Mouse (Mus musculus) common myeloid progenitor, adult 5-6 weeks (primary cell): ENCODE measurements around the gene Pcare. TPM values are rescaled to one million over a fixed set of nuclear protein-coding genes. Genes with fewer than 3 reads are reported as not detected.
"Not testable (repeated sequence)": the region's sequence is repeated elsewhere in the genome, so short reads cannot be mapped to it uniquely, and the experiment has no call there.

Experiments
- ATAC-seq: replicated peaks from 2 replicates; pipeline ENCODE4 v1.8.0; 2016; ENCODE audit warnings: low read depth, mild to moderate bottlenecking, moderate TSS enrichment, inconsistent platforms; ENCODE audit not compliant: poor library complexity, severe bottlenecking
- total RNA-seq: library from RNA; stranded (forward); fragments of 200-1000, 187-1606 nt; gene quantifications from 2 replicates; pipeline ENCODE4 v1.2.3, GENCODE M21; 2017

The Pcare gene
- not detected in 2 replicates for total RNA-seq

- no peak for ATAC-seq
These were observed at the start of gene Pcare for GRCm38 (mm10) chr17:71752831-71753230. TSS of gene Pcare (minus strand) at chr17:71752894.

DNA sequence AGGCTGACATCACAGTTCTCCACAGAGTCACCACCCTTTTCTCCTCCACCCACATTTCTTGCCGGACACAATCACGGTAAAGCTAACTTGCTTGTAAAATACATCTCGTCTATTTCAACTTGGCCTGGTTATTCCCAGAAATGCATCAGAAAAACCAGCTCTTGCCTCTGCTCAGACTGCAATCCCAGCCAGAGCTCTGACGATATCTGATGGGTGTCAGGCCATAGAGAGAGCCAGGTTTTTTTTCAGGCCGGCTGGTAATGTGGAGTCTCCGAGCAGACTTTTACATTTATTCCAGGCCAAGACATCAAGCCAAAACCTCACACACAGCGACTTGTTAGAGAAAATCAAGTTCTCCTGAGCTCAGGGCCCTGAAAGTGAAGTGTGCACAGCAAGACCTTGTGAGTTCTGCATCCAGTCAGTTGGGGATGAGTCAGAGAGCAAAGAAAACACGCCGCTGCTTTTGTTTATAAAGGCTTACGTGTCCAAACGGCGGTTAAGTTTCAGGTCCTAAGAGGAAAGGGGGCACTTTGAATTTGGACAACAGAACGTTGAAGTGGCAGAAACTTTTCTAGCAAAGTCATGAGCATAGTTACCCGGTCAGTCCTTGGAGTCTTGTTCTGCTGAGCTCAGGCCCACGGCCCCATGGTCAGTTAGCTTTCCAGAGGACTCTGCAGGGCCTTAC, 43.0 kb upstream of the Pcare start:
- no peak for ATAC-seq

GRCm38 (mm10) chr17:71791622-71792021, 38.9 kb upstream of the Pcare start:
- ATAC-seq = no peak

- ATAC-seq = no peak
These were observed 38.4 kb upstream of the Pcare start for GRCm38 (mm10) chr17:71791109-71791508.

DNA sequence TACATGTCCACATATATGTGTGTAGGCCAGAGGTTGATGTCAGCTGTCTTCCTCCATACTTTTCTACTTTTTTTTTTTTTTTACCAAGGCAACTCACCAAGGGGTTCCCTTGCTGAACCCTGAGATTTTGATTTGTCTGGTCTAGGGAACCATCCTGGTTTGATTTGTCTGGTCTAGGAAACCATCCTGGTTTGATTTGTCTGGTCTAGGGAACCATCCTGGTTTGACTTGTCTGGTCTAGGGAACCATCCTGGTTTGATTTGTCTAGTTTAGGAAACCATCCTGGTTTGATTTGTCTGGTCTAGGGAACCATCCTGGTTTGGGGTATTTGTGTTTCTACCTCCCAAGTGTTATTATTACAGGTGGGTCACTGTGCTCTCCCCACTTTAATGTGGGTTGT, 33.8 kb upstream of the Pcare start:
- no peak for ATAC-seq

DNA sequence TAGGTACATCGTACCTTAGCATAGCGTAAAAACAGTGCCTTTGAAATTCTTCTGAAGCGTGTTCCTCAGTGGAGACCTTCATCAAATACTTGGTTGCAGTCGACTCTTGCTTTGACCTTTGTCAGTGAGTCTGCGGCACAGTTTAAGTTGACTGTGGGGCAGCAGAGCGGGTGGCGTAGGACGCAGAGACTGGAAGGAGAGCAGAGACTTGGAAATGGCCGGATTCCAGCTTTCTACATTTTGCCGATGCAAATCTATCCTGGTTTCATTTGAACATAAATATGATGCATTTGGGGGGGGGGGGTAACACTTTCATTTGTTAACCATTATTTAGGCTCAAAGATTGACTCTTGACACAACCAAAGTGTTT, 30.7 kb upstream of the Pcare start:
- ATAC-seq = no peak

DNA sequence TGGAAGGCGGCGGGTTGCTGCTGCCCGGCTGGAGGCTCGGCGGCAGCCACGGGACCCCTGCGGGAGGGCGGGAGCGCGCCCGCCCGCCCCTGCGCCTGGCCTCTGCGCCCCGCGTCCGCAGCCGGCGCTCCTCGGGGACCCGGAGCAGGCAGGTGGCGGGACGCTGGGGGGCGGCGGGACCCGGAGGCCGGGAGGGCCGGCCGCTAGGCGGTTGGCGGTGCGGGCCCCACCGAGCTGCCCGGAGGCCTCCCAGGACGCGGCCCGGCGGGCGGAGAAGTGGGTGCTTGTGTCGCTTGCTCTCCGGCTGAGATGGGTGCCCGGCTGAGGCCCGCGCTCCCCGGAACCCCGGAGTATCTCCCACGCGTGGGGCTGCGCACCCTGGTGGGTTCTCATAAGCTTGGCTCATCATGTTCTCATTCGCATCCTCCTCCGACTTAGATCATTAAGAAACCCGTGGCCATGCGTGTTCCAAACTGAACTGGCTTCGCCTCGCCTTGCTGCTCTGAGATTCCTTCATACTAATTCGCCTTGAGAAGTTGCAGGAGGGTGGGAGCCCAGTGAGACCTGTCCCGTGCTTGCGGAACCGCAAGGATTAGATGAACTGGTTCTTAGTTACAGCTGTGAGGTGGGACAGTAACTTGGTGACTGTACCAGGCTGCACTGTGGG, 30.1 kb upstream of the Pcare start:
- ATAC-seq = no peak

DNA sequence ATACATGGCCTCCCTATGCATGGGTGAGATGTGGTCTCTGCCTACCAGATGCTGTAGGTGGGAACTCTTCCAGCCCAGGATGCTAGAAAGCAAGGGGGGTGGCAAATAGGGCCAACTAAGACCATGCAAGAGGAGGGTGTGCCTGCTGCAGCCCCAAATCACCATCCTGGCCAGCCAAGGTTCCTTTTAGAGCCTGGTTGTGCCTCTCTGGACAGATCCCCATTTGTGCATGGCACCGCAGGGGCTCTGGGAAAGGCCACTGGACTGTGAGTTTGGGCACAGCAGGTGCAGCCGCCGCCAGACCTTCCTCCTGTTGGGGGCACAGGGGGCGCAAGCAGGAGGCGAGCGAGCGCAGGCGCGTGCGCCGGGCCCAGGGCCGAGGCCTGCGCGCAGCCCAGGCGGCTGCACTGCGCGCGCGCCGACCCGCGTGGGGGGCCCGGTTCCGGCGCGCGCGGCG, 29.6 kb upstream of the Pcare start:
- ATAC-seq = no peak

DNA sequence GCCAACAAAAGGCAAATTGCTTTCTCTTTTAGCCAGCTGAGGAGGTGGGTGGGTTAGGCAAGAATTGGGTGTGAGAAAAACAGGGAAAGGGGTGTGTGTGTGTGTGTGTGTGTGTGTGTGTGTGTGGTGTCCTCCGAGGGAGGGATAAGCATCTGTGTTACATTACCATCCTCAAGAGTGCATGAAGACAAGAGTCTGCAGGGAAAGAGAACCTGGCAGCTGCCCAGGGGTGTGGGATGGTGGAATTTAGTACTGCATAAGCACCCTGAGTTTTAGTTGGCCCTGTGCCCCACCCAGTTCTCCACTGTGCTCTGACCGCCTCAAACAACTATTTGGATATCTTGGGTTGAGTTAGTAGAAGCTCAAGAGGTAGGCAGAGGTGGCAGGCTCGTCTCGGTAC, 28.3 kb upstream of the Pcare start:
- no peak for ATAC-seq

- ATAC-seq = no peak
These were observed 27.8 kb upstream of the Pcare start for GRCm38 (mm10) chr17:71780490-71780889.

DNA sequence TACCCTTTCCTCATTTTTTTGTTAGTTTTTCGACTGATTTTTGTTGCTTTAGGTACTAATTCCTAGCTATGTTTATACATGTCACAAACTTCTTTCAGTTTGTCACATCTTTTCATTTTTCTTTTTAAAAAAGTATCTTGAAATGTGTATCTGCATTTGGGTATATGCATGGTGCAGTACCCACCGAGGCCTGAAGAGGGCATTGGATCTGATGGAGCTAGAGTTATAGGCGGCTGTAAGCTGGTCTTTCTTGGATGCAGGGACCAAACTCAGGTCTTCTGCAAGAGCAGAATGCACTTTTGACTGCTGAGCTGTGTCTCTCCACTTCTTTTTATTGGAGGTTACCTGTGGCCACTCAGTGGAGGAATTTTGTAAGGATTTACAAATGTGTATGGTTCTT, 26.0 kb upstream of the Pcare start:
- no peak for ATAC-seq

GRCm38 (mm10) chr17:71775279-71775678, 22.6 kb upstream of the Pcare start:
- ATAC-seq = no peak

DNA sequence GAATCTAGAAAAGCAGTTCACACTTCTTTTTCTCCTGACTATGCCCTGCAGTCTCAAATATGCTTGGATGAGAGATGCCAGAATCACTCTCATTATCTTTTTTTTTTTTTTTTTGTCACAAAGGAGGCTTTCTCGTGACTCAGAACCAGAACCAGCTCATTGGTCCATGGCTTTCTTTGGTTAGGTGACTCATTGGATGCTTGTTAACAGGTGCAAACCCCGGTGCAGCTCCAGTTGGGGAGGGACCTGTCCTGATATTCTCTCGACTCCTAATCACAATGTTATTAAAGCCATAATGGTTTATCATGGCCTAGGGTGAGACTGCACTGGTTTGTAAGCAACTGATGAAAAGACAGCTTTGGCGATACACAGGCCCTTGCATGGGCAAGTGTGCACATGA, 21.5 kb upstream of the Pcare start:
- ATAC-seq = no peak

DNA sequence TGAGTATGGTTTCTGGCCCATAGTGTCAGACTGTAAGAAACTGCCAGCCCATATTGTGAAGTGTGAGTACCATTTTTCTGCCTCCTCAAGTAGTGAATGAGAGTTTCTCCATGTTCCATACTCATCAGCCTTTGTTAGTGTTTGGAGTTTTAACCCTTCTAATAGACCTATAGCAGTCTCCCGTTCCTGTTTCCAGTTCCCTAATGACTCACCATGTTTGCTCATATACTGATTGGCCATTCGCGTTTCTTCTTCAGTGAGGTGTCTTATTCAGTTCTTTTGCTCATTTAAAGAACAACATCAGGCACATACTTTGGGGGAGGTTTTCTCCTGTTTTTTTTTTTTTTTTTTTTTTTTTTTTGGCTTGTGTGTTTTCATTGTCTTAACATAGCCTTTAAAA, 18.0 kb upstream of the Pcare start:
- no peak for ATAC-seq

- ATAC-seq = no peak
These were observed 16.9 kb upstream of the Pcare start for GRCm38 (mm10) chr17:71769564-71769963.

DNA sequence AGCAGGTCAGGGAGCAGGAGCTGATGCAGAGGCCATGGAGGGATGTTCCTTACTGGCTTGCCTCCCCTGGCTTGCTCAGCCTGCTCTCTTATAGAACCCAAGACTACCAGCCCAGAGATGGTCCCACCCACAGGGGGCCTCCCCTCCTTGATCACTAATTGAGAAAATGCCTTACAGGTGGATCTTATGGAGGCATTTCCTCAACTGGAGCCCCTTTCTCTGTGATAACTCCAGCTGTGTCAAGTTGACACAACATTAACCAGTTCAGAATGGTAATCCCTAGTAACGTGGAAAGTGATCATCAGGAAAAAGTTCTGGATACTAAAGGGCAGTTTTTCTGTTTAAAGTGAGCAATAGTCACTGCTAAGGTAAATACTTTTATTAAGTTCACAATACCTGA, 15.5 kb upstream of the Pcare start, which contains the start of gene Clip4:
Clip4 (plus strand) TSS at position 301 of the 400 bp plus-strand sequence.
- not testable (repeated sequence) for ATAC-seq

GRCm38 (mm10) chr17:71760536-71760935, 7.8 kb upstream of the Pcare start:
- ATAC-seq = no peak

DNA sequence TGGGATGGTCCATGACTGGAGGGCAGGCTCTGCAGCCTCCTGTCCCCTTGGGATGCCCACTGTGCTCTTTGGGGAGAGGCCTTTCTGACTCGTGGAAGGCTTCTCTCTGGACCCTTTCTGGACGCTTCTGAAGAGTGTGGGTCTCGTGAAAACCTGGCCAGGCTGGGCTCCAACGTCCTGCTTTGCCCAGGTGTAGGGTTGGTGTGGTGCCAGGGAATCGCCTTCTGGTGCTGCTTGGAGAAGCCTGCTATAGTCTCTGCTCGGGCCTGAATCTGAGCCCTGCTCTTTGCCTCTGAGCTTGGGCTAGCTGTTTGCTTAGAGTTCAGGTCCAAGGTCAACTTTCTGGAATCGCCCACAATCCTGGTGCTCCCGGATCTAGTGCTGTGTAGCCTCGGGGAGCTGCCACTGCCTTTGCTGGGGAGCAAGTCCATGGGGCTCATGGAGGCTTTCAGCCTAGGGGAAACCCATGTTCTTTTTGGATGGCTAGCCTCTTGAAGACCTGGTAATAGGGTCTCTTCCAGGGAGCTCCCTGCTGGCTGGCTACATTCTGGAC, 3.0 kb downstream of the Pcare start:
- ATAC-seq = no peak

GRCm38 (mm10) chr17:71747561-71747960, 5.1 kb downstream of the Pcare start:
- ATAC-seq = no peak

DNA sequence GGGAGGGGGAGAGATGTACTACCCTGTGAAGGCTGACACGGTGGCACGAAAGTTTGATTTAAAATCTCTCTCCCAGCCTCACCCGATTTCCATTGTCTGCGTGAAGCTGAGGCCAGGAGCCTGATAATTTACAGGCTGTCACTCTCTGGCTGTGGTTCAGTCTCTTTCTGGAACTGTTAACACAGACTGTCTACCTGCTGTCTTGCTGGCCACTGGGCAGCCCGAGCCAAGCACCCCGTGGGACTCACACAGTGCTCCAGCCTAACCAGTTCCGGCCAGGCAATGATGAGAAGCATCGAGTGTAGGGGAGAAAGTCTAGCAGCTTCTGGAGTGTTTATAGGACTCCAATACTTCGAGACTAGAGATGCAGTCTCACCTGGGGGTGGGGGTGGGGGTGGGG, 6.6 kb downstream of the Pcare start:
- ATAC-seq = no peak

- ATAC-seq = no peak
These were observed 9.8 kb downstream of the Pcare start for GRCm38 (mm10) chr17:71742935-71743334.

- ATAC-seq = no peak
These were observed 10.5 kb downstream of the Pcare start for GRCm38 (mm10) chr17:71742156-71742555.
